Mouse (Mus musculus) cortical plate, adult 2 months (tissue): ENCODE measurements around the gene Pole3. TPM values are rescaled to one million over a fixed set of nuclear protein-coding genes. Genes with fewer than 3 reads are reported as not detected.

Source experiments
- H3K27ac ChIP-seq: fragments of 200-500 bp; 2 replicates; pipeline ENCODE4 v1.5.1; 2012; ENCODE audit warnings: low read length, control low read depth, inconsistent platforms; ENCODE audit not compliant: insufficient read depth
- H3K4me1 ChIP-seq: fragments of 200-500 bp; 2 replicates; pipeline ENCODE4 v1.6.1; 2011; ENCODE audit warnings: low read length; ENCODE audit not compliant: control insufficient read depth, insufficient read depth
- H3K4me3 ChIP-seq: fragments of 200-500 bp; 2 replicates; pipeline ENCODE4 v1.5.1; 2011; ENCODE audit warnings: mild to moderate bottlenecking, low read length, control low read depth; ENCODE audit not compliant: insufficient read depth
- CTCF ChIP-seq: fragments of 200-500 bp; IDR thresholded peaks from 2 replicates; pipeline ENCODE4 v1.5.1; 2011; ENCODE audit warnings: mild to moderate bottlenecking, control low read depth, low read length; ENCODE audit not compliant: insufficient read depth; ENCODE audit errors: extremely low read depth
- POLR2A ChIP-seq: fragments of 200-500 bp; IDR thresholded peaks from 2 replicates; pipeline ENCODE4 v1.6.1; 2011; ENCODE audit warnings: mild to moderate bottlenecking, low read length, control low read depth; ENCODE audit not compliant: insufficient read depth; ENCODE audit errors: extremely low read depth
- polyA plus RNA-seq: library from polyadenylated mRNA; depleted of rRNA; stranded (reverse); fragments of >200 nt; gene quantifications from 2 replicates; pipeline ENCODE4 v1.2.3, GENCODE M21; 2012

The Pole3 gene
- polyA plus RNA-seq, 1 experiment, result 26.0 TPM

- H3K4me3 ChIP-seq, result no peak overlapping the region
- H3K4me1 ChIP-seq, result peaks cover 3% of the 10 kb centered on the region; the same call in 1 of the 2 replicates
- no peak overlapping the region; the same call in 1 of the 2 replicates for H3K27ac ChIP-seq
- no peak for TF ChIP-seq CTCF
- no peak for TF ChIP-seq POLR2A
These were observed 32.6 kb upstream of the Pole3 start for GRCm38 (mm10) chr4:62557436-62557835.

DNA sequence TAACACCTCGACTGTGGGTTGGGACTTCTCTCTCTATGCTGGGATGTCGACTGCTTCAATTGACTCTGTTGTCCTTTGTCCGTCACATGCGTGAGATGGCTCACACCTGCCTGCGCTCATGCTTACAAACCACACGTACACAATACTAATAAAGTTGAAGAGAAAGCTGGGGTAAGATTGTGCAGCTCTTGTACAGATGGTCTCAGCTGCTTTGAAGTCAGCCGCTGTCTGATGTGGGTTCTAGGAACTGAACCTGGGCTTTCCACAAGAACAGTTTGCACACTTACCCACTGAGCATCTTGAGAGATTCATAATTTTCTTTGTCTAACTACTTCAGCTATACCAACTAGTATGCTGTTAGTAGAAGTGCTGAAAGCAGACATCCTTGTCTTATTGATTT is 27.1 kb upstream of the Pole3 start:
- Histone ChIP-seq H3K4me1 (no peaks in the 10 kb centered on the region), H3K27ac (no peak overlapping the region), H3K4me3 (no peak overlapping the region)
- TF ChIP-seq POLR2A (no peak), CTCF (no peak)

DNA sequence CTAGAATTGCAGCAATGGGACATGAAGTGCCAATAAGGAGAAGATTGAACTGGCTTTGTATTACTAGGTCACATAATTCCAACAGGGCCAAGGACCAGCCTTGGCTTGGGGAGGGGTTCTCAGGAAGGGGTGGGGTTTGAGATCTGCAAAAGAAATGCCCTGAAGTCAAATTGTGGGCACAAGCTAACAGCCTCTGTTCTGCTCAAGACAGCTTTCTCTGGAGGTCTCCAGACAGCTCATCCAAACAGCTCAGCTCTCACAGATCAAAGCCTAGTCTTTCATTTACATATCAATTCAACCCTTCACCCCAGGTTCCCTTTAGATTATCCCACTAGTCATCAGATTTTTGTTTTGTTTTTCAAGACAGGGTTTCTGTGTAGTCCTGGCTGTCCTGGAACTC is 19.9 kb upstream of the Pole3 start:
- H3K27ac ChIP-seq, result no peak overlapping the region
- TF ChIP-seq POLR2A, result no peak
- TF ChIP-seq CTCF, result no peak
- H3K4me3 ChIP-seq, result no peak overlapping the region
- H3K4me1 ChIP-seq, result no peaks in the 10 kb centered on the region

DNA sequence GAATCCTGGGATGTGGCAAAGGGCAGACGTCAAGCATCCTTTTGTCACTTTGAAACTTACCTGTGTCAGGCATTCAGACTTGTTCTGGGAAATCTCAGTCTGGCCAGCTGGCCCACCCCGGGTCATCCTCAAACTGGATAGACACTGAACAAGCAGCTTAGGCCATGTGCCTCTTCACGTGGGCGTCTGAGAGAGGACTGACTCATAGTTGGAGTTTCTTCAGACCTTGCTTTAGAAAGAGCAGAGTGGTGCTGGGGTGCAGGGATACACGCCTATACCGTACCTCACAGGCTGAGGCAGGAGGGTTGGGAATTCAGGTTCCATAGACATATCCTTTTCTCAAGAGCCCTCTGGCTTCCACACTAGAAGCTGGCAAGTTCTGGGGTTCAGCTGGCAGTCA is 18.9 kb upstream of the Pole3 start:
- no peaks in the 10 kb centered on the region for H3K4me1 ChIP-seq
- TF ChIP-seq CTCF (no peak), POLR2A (no peak)
- no peak overlapping the region for H3K27ac ChIP-seq
- no peak overlapping the region for H3K4me3 ChIP-seq

- no peaks in the 10 kb centered on the region for H3K4me1 ChIP-seq
- H3K4me3 ChIP-seq, result no peak overlapping the region
- TF ChIP-seq POLR2A (no peak), CTCF (no peak)
- no peak overlapping the region for H3K27ac ChIP-seq
These were observed 16.9 kb upstream of the Pole3 start for GRCm38 (mm10) chr4:62541802-62542201.

GRCm38 (mm10) chr4:62533729-62534128 is 8.9 kb upstream of the Pole3 start:
- TF ChIP-seq POLR2A (no peak), CTCF (no peak)
- Histone ChIP-seq H3K27ac (no peak overlapping the region), H3K4me1 (no peaks in the 10 kb centered on the region)

DNA sequence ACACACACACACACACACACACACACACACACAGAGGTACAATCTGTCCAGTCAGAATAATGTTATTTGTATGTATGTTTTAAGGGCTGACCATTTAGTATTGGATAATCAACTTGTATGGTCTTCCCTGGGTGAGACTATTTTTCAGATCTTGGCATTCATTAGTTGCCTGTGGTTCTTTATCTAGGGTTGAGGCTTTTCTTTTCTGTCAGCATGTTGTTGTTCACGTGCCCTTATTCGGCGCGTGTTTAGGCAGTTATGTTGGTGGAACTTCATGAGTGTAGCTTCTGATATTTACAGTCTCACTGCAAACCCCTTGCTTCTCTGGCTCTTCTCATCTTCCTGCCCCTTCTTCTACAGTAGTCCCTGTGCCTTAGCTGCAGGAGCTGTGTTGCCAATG is 2.8 kb upstream of the Pole3 start:
- Histone ChIP-seq H3K4me1 (peaks cover 3% of the 10 kb centered on the region; the same call in 1 of the 2 replicates), H3K27ac (no peak overlapping the region), H3K4me3 (no peak overlapping the region)
- no peak for TF ChIP-seq POLR2A

More at GRCm38 (mm10) chr4:62533729-62534128, 8.9 kb upstream of the Pole3 start:
- H3K4me3 ChIP-seq, result no peak overlapping the region

GRCm38 (mm10) chr4:62526256-62526655 is 1.4 kb upstream of the Pole3 start:
- Histone ChIP-seq H3K4me1 (peaks cover 3% of the 10 kb centered on the region; the same call in 1 of the 2 replicates), H3K4me3 (no peak overlapping the region), H3K27ac (no peak overlapping the region)
- TF ChIP-seq CTCF, result no peak

- Histone ChIP-seq H3K4me3 (peak overlapping the region; percentile 73), H3K4me1 (peaks cover 3% of the 10 kb centered on the region; the same call in 1 of the 2 replicates), H3K27ac (no peak overlapping the region)
- TF ChIP-seq POLR2A (no peak), CTCF (no peak)
These were observed 582 bp upstream of the Pole3 start for GRCm38 (mm10) chr4:62525489-62525811.

DNA sequence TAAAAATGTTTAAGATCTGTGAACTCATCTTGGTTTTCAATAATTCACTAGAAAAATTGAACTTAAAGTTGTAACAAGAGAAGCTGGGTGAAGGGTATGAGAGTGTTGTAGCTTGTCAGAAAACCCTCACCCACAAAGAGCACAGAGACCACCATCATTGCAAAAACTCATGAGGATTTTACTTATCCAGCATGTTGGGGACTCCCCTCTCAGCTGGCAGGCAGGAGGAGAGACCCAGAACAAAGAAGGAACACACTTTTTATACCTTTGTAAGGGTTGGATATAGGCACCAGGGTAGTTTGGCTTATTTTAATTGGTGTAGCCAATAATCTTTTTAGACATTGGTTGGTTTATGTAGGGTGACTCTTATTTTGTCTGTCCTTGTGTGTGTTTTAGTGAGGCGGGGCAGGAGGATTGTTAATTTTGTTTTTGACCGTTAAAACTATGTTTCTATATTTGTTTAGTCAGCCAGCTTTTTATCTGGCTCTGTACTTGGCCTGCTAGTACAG is 3.9 kb downstream of the Pole3 start:
- Histone ChIP-seq H3K4me1 (peaks cover 5% of the 10 kb centered on the region), H3K4me3 (no peak overlapping the region), H3K27ac (no peak overlapping the region)
- no peak for TF ChIP-seq POLR2A
- no peak for TF ChIP-seq CTCF
